9 mouse cellular contexts compared by ENCODE assay signal in the genomic region with DNA sequence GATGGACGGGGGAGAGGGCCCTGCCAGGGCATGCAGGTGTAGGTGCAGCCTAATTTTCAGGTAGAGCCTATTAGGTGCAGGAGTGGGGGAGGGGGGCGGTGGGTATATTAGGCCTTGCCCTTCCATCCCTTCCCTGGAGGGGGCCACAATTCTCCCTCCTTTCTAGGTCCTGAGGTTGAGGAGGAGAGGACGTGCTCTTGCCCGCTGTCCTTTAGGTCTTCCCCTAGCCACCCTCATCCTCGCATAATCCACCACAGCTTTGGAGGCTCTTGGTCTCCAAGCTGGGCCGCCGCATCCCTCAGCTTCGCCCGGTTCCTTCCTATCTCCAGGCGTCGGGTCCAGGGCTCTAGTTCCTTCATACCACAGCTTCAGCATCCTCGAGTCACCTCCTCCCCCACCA. TPM values are rescaled to one million over a fixed set of nuclear protein-coding genes. Genes with fewer than 3 reads are reported as not detected.
DNase-seq lines count a peak whose midpoint lies in the region; ATAC-seq and TF ChIP-seq lines count a peak whose summit lies in the region.
"Had no signal": no experiment of that assay in that cellular context is flagged by ENCODE, and none has a peak within 500 bp of the region (broad histone marks: within the 10 kb centered on the region; RNA-seq: fewer than 3 reads in every experiment).

No protein-coding gene starts in this region.

- peak overlapping the region; percentile 96 for H3K4me2 ChIP-seq in forebrain, embryonic 16.5 days (ENCODE audit: low read length)
- peak overlapping the region; percentile 100 for H3K4me2 ChIP-seq in liver, embryonic 15.5 days

- no peak for ATAC-seq in forebrain, embryonic 16.5 days
- no peak for ATAC-seq in liver, embryonic 15.5 days (ENCODE audit: insufficient read depth)
- no peak for ATAC-seq in granulocyte monocyte progenitor cell, adult 5-6 weeks (replicated peaks; ENCODE audit: poor library complexity, severe bottlenecking)

- H3K36me3 ChIP-seq in forebrain, embryonic 16.5 days (ENCODE audit: control insufficient read depth, insufficient read depth), result no peaks in the 10 kb centered on the region
- peaks cover 6% of the 10 kb centered on the region; the same call in 1 of the 2 replicates for H3K36me3 ChIP-seq in liver, embryonic 15.5 days (replicated peaks)

- no peak for TF ChIP-seq POLR2A in lung, adult 2 months (IDR thresholded peaks at IDR 0.05; ENCODE audit: borderline replicate concordance, extremely low read depth, low read depth, low read length)
- TF ChIP-seq POLR2A in bone marrow, adult 2 months (IDR thresholded peaks at IDR 0.05; ENCODE audit: borderline replicate concordance, control insufficient read depth, low read depth, low read length), result no peak

- no peaks in the 10 kb centered on the region for H3K27me3 ChIP-seq in forebrain, embryonic 16.5 days (replicated peaks; ENCODE audit: control insufficient read depth, insufficient read depth, low read length)
- peaks cover 27% of the 10 kb centered on the region for H3K27me3 ChIP-seq in liver, embryonic 15.5 days

- no peak for TF ChIP-seq CTCF in lung, adult 2 months (IDR thresholded peaks at IDR 0.05; ENCODE audit: insufficient read depth, low read length)
- TF ChIP-seq CTCF in bone marrow, adult 2 months (IDR thresholded peaks at IDR 0.05; ENCODE audit: control insufficient read depth, insufficient read depth, low read length), result no peak

- WGBS in lung, adult 2 months, result 9% methylated on average over 12 of the region's 12 CpGs
- WGBS in bone marrow, adult 2 months, result 9% methylated on average over 12 of the region's 12 CpGs
- WGBS in forebrain, embryonic 16.5 days, result 2% methylated on average over 9 of the region's 12 CpGs
- 10% methylated on average over 12 of the region's 12 CpGs for WGBS in liver, embryonic 15.5 days (ENCODE audit: insufficient replicate concordance)

- H3K4me1 ChIP-seq in lung, adult 2 months (ENCODE audit: control insufficient read depth, insufficient read depth, low read length), result peaks cover 8% of the 10 kb centered on the region
- no peaks in the 10 kb centered on the region; the same call in 1 of the 2 replicates for H3K4me1 ChIP-seq in bone marrow, adult 2 months (ENCODE audit: control insufficient read depth, insufficient read depth, low read length)
- H3K4me1 ChIP-seq in forebrain, embryonic 16.5 days (replicated peaks; ENCODE audit: control insufficient read depth, insufficient read depth, low read length), result peaks cover 59% of the 10 kb centered on the region
- peaks cover 46% of the 10 kb centered on the region for H3K4me1 ChIP-seq in liver, embryonic 15.5 days (replicated peaks)

- no peak overlapping the region for H3K27ac ChIP-seq in bone marrow, adult 2 months (ENCODE audit: control insufficient read depth, insufficient read depth, low read depth, low read length, poor library complexity)
- peak overlapping the region; percentile 100 for H3K27ac ChIP-seq in forebrain, embryonic 16.5 days (ENCODE audit: low read length)
- no peak overlapping the region for H3K27ac ChIP-seq in liver, embryonic 15.5 days (replicated peaks)

- peak overlapping the region; percentile 67 for H3K4me3 ChIP-seq in lung, adult 2 months (replicated peaks; ENCODE audit: extremely low read depth, low read depth, low read length)
- peak overlapping the region; percentile 63 for H3K4me3 ChIP-seq in bone marrow, adult 2 months (replicated peaks; ENCODE audit: control insufficient read depth, low read depth, low read length)
- H3K4me3 ChIP-seq in forebrain, embryonic 16.5 days (replicated peaks; ENCODE audit: low read length), result peak overlapping the region; percentile 73
- H3K4me3 ChIP-seq in liver, embryonic 15.5 days (replicated peaks), result peak overlapping the region; percentile 87

- no peak for DNase-seq in lung, adult 2 months
- no peak for DNase-seq in lung, adult 18-20 months
- no peak for DNase-seq in ovary, postnatal 36 days (ENCODE audit: low spot score)
- DNase-seq in yolk sac, embryonic 10.5 days (ENCODE audit: low spot score), result no peak

- H3K9me3 ChIP-seq in forebrain, embryonic 16.5 days (ENCODE audit: control insufficient read depth, low read length), result no peaks in the 10 kb centered on the region
- no peaks in the 10 kb centered on the region for H3K9me3 ChIP-seq in liver, embryonic 15.5 days (replicated peaks)

- H3K9ac ChIP-seq in forebrain, embryonic 16.5 days (replicated peaks; ENCODE audit: low read depth, low read length), result peak overlapping the region; percentile 90
- peak overlapping the region; percentile 70 for H3K9ac ChIP-seq in liver, embryonic 15.5 days

RNA-seq across cellular contexts. Expression of a gene that starts 0.6 kb away (rescaled TPM):
- polyA plus RNA-seq in lung, adult 2 months (2012; rRNA removed), result 9.9 and 13.1 TPM in 2 replicates
- 2.2 and 3.1 TPM in 2 replicates for polyA plus RNA-seq in bone marrow, adult 2 months (2011; ENCODE audit: insufficient read depth, insufficient read length, low replicate concordance, missing spikeins)
- 58.7 and 69.5 TPM in 2 replicates for polyA plus RNA-seq in forebrain, embryonic 16.5 days (2015; fragmentation: Nextera tagmentation; extraction: Ambion mirVana)
- 1.5 TPM in 2 replicates for polyA plus RNA-seq in liver, embryonic 15.5 days (2015; fragmentation: Nextera tagmentation; extraction: Ambion mirVana)
- total RNA-seq in granulocyte monocyte progenitor cell, adult 5-6 weeks (2014; fragmentation: Nextera tagmentation), result 0.38 TPM in 1 of 2 replicates, not detected in the other
- total RNA-seq in granulocyte monocyte progenitor cell, adult 5-6 weeks (2017), result 0.26 and 0.60 TPM in 2 replicates

RNA-seq across cellular contexts. Expression of a gene that starts 1.7 kb away (rescaled TPM):
- 51.7 and 61.1 TPM in 2 replicates for polyA plus RNA-seq in lung, adult 2 months (2012; rRNA removed)
- polyA plus RNA-seq in bone marrow, adult 2 months (2011; ENCODE audit: insufficient read depth, insufficient read length, low replicate concordance, missing spikeins), result 38.4 and 67.5 TPM in 2 replicates
- 97.2 and 114 TPM in 2 replicates for polyA plus RNA-seq in forebrain, embryonic 16.5 days (2015; fragmentation: Nextera tagmentation; extraction: Ambion mirVana)
- polyA plus RNA-seq in liver, embryonic 15.5 days (2015; fragmentation: Nextera tagmentation; extraction: Ambion mirVana), result 42.0 and 46.8 TPM in 2 replicates
- total RNA-seq in granulocyte monocyte progenitor cell, adult 5-6 weeks (2014; fragmentation: Nextera tagmentation), result 29.4 and 36.3 TPM in 2 replicates
- total RNA-seq in granulocyte monocyte progenitor cell, adult 5-6 weeks (2017), result 18.7 and 20.0 TPM in 2 replicates

RNA-seq across cellular contexts. Expression of a gene that starts 8.4 kb away (rescaled TPM):
- 8.8 and 11.0 TPM in 2 replicates for polyA plus RNA-seq in lung, adult 2 months (2012; rRNA removed)
- 16.0 and 32.7 TPM in 2 replicates for polyA plus RNA-seq in bone marrow, adult 2 months (2011; ENCODE audit: insufficient read depth, insufficient read length, low replicate concordance, missing spikeins)
- 2.9 and 3.1 TPM in 2 replicates for polyA plus RNA-seq in forebrain, embryonic 16.5 days (2015; fragmentation: Nextera tagmentation; extraction: Ambion mirVana)
- polyA plus RNA-seq in liver, embryonic 15.5 days (2015; fragmentation: Nextera tagmentation; extraction: Ambion mirVana), result 0.63 and 1.1 TPM in 2 replicates
- 12.9 and 19.4 TPM in 2 replicates for total RNA-seq in granulocyte monocyte progenitor cell, adult 5-6 weeks (2014; fragmentation: Nextera tagmentation)
- total RNA-seq in granulocyte monocyte progenitor cell, adult 5-6 weeks (2017), result 2.4 TPM in 1 of 2 replicates, not detected in the other

RNA-seq across cellular contexts. Expression of a gene that starts 12.8 kb away (rescaled TPM):
- polyA plus RNA-seq in lung, adult 2 months (2012; rRNA removed), result not detected in 2 replicates
- polyA plus RNA-seq in bone marrow, adult 2 months (2011; ENCODE audit: insufficient read depth, insufficient read length, low replicate concordance, missing spikeins), result not detected in 2 replicates
- polyA plus RNA-seq in forebrain, embryonic 16.5 days (2015; fragmentation: Nextera tagmentation; extraction: Ambion mirVana), result 17.3 and 22.2 TPM in 2 replicates
- polyA plus RNA-seq in liver, embryonic 15.5 days (2015; fragmentation: Nextera tagmentation; extraction: Ambion mirVana), result not detected in 2 replicates
- 7.7 TPM in 1 of 2 replicates, not detected in the other for total RNA-seq in granulocyte monocyte progenitor cell, adult 5-6 weeks (2014; fragmentation: Nextera tagmentation)
- not detected in 2 replicates for total RNA-seq in granulocyte monocyte progenitor cell, adult 5-6 weeks (2017)
- total RNA-seq: common myeloid progenitor, adult 5-6 weeks had no signal

RNA-seq across cellular contexts. Expression of a gene that starts 46.0 kb away (rescaled TPM):
- 378 and 395 TPM in 2 replicates for polyA plus RNA-seq in lung, adult 2 months (2012; rRNA removed)
- 210 and 264 TPM in 2 replicates for polyA plus RNA-seq in bone marrow, adult 2 months (2011; ENCODE audit: insufficient read depth, insufficient read length, low replicate concordance, missing spikeins)
- polyA plus RNA-seq in forebrain, embryonic 16.5 days (2015; fragmentation: Nextera tagmentation; extraction: Ambion mirVana), result 144 and 149 TPM in 2 replicates
- polyA plus RNA-seq in liver, embryonic 15.5 days (2015; fragmentation: Nextera tagmentation; extraction: Ambion mirVana), result 64.1 and 73.9 TPM in 2 replicates
- total RNA-seq in granulocyte monocyte progenitor cell, adult 5-6 weeks (2014; fragmentation: Nextera tagmentation), result 731 and 799 TPM in 2 replicates
- total RNA-seq in granulocyte monocyte progenitor cell, adult 5-6 weeks (2017), result 213 and 218 TPM in 2 replicates
